Mouse (Mus musculus): ENCODE data around the gene Kctd12b.
A peak's percentile ranks its signal among the peaks of the same experiment; 100 is the strongest.
"Not testable (repeated sequence)": the region's sequence is repeated elsewhere in the genome, so short reads cannot be mapped to it uniquely, and the experiment has no call there.

The Kctd12b gene

GRCm38 (mm10) chrX:153695782-153696395 is at the start of gene Kctd12b:
Kctd12b (minus strand) TSS chrX:153696391.
- no peak for DNase-seq (ENCODE audit: low spot score in 2 of 2)

DNA sequence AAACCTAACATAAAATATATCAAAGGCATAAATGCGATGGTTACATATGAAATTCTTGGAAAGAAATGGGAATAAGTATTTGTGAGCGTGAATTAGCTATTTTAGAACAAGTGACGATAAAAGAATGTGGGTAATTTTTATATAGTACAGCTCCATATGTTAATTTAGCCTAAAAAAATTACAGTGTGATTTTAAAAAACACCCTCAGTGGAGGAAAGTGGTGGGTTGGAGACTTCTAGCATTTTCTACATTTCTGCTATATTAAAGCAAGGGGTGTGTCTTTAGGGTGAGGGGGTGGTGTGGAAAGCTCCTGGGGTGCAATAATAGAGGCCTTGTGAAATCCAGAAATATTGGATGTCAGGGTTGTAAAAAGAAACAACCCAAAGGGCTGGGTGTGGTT is 46.3 kb upstream of the Kctd12b start:
- no peak for DNase-seq (ENCODE audit: low spot score in 2 of 2)

DNA sequence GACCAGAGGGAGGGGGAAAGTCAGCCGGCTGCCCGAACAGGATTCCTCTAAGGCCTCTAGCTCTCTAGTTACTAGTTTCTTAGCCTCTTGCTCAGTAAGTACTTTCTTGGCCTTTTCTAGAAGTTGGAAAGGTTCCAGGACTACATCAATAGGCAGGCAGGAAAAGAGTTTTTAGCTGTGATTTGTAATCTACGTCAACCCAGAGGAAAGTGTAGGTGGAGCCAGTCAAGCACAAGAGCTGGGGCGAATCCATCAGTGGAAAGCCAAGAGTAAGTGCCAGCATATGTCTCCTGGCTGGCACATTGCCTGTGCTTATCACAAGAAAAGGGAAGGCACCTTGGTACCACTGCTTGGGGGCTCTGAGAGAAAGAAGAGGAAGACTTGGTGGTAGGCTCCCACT is 39.5 kb upstream of the Kctd12b start:
- DNase-seq (ENCODE audit: low spot score in 2 of 2): no peak

DNA sequence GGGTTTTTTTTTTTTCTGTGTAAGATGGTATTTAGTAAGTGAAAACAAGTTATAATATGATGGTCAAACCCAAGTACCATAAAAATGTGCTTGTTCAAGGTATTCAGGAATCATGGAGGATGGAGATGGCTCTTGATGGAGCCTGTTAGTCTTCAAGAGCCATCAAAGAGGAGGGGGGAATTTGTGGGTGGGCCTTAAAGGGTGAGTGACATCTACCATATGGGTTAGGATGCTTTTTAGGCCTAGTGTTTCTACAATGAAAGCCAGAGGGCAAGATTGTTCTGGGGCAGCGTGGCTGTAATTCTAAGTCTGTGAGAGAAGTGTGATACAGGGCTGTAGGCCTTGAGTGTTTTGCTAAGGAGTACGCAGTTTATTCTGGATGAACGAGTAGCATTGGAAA is 28.2 kb upstream of the Kctd12b start:
- no peak for DNase-seq (ENCODE audit: low spot score in 2 of 2)

DNA sequence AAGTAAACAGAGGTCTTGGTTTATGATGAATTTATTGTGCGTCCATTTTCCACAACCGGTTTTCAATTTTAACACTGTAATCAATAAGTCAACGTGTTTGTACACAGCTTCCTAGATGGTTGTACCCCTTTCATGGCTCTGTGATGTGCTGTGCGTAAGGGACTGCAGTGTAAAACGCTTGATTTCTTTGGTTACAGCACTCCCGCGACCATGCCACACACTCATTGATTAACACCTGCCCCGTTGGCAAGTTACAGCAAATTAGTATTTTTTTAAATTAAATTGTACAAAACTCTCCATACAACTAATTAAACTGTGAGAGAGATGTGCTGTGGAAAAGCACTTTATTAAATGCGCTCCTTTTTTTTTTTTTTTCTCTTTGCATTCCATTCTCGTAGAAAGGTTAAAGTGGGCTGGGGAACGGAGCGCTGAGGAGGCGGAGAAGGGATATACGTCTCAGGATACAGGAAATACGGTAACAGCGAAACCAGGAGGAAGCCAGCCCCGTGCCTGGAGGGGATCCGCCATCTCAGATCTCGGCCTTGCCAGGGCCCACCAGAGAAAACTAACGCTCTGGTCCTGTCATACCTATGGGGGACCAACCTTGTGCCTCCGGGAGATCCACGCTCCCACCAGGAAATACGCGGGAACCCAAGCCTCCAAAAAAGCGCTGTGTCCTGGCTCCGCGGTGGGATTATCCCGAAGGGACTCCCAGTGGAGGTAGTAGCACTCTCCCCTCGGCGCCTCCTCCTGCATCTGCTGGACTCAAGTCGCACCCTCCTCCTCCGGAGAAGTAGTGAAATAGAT is 27.1 kb upstream of the Kctd12b start, which contains the start of gene Nbdy:
Gene Nbdy (plus strand): TSS at position 481 of the 807 bp plus-strand sequence.
- peak in 1 of 2 experiments; percentile 2 for DNase-seq (ENCODE audit: low spot score in 2 of 2)

DNA sequence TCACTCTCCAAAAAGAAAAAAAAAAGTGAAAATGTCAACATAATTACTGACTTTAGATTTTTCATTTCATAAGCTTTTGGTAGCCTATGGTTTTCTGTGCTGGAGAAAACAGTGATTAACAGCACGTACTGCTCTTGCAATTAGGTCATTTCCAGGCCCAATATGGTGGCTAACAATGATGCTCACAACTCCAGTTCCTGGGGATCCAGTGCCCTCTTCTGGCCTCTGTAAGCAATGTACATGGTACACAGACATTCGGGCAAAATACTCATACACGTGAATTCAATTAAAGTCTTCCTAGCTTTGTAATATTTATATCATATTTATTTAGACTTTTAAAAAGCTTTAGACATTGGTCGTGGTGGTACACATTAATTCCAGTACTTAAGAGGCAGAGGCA is 23.4 kb upstream of the Kctd12b start:
- no peak for DNase-seq (ENCODE audit: low spot score in 2 of 2)

DNA sequence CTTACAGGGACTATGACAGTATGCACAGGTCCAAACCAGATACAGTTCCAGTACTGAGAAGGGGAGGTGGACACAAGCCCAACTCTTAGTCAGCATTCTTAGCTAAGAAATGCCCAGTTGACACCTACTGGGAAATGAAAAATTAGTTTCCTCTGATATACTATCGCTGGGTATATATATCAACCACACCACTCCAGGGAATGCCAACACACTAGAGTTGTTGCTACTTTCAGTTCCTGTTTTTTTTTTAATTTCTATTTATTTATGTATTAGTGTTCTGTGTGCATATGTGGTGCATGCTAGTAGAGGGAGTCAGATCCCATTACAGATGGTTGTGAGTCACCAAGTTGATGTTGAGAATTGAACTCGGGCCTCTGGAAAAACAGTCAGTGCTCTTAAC is 20.5 kb upstream of the Kctd12b start:
- no peak for DNase-seq (ENCODE audit: low spot score in 2 of 2)

DNA sequence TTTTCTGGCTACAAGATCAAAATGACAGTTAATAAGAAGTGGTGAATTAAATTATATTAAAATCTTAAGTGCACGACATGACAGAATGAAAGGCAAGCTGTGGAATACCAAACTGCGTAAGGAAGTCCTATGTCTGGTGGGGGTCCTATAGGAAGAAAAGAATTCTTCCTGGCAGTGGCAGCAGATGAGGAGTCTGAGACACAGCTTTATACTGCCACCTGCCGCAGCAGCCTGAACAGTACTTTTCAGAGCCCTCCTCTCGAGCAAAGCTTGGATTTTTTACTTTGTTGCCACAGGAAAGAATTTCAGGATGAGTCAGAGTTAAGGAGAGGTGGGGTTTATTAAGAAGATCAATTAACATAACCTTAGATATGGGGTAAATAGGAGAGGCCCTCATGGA is 11.5 kb upstream of the Kctd12b start:
- DNase-seq (ENCODE audit: low spot score in 2 of 2): no peak

DNA sequence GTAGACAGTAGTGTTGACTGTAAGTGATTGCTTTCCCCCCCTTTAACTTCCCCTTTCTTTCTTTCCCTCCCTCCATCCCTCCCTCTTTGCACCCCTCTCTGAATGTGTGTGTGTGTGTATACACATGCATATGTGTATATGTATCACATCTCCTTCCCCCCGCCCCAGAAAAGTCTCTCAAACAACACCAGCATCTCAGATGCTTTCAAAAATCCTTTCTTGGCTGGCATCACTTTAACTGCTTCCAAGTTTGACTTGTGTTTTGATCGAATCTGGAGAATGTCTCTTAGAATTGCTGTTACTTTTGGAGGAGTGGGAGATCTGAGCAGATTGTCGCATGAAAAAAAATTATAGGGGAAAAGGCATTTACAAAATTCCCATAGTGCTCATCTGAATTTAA is 4.3 kb upstream of the Kctd12b start:
- DNase-seq (ENCODE audit: low spot score in 2 of 2): no peak

GRCm38 (mm10) chrX:153668233-153668632 is 28.0 kb downstream of the Kctd12b start:
- DNase-seq (ENCODE audit: low spot score in 2 of 2): not testable (repeated sequence)

- no peak for DNase-seq (ENCODE audit: low spot score in 2 of 2)
Observed at GRCm38 (mm10) chrX:153664903-153665302, 31.3 kb downstream of the Kctd12b start.

GRCm38 (mm10) chrX:153656949-153657348 is 39.2 kb downstream of the Kctd12b start:
- no peak for DNase-seq (ENCODE audit: low spot score in 2 of 2)

DNA sequence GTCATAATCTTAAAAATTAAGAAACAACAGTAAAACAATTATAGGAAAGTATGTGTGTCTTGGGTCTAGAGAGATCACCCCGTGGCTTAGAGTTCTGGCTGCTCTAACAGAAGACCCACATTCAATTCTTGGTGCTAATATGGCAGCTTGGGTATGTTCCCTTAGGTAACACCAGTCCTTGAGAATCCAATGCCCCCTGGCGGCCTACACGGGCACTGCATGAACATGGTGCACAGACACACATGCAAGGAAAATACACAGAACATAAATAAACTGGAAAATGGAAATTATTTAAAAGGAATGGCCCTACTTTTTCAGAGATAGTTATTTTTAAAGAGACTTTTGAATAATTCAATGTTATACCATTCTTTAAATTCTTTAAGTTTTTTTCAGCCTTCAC is 55.6 kb downstream of the Kctd12b start:
- peak in 1 of 2 experiments; percentile 5 for DNase-seq (ENCODE audit: low spot score in 2 of 2)

DNA sequence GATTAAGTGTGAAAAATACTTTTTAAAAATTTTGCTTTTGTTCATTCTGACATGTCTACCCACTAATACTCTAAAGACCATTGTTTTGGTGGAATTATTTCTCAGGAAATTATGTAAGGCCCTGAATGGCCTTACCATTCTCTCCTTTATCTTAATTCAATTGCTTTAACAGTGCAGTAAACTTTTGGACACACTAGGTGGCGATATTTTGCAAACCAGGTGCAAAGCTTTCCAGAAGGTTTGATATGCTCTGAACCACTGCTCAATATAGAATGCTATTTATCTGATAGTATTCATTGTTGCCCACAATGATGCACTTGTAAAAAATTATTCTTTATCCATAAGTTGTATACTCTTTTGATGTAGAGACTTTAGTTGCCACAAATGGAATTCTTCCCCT is 59.9 kb downstream of the Kctd12b start:
- DNase-seq (ENCODE audit: low spot score in 2 of 2): no peak

Data from spleen, postnatal 14 days (tissue).